Mouse (Mus musculus) cerebellum, adult (tissue): ENCODE measurements around the gene E130208F15Rik.

Experiments used
- ATAC-seq: cut with Nextera tagmentation; 2 replicates; pipeline ENCODE4 v1.9.2; 2017; ENCODE audit warnings: mild to moderate bottlenecking, moderate library complexity, mixed read lengths; ENCODE audit not compliant: insufficient number of reproducible peaks, low FRiP score, low TSS enrichment

The E130208F15Rik gene

DNA sequence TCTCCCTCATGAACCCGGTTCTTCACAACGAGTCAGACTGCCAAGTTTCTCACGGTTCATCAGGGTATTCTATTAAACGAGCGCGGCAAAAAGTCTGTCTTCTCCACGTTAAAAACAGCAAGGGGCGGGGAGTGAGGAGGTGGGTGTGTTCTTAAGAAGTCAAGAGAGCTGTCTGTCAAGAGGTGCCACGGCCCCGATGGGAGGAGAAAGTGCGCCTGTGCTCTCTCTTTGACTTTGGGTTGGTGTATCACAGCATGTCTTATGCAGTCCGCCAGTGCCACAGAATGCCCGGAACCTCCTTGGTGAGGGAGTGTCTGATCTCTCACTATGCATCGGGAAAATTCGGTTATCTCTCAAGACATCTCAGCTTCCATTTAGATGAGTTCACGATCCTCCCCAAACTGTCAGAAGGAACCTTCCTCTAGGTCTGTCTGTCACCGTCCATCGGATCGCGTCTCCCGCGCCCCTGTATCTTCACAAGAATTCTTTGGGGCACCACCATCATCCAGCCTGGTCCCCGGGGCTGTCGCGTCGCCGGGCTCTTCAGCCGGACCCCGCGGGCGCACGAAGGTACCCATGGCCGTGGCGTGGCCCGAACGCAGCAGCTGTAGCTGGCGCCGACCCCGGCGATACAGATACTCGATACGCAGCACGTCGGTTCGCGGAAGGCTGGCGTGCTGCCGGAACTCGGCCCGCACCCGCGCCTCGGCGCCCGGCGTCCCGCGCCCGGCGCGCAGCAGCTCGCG, at the start of gene E130208F15Rik:
Gene E130208F15Rik, plus strand, starts transcription at position 202 of the 746 bp plus-strand sequence.
- peak; percentile 58; the same call in 1 of the 2 replicates for ATAC-seq

DNA sequence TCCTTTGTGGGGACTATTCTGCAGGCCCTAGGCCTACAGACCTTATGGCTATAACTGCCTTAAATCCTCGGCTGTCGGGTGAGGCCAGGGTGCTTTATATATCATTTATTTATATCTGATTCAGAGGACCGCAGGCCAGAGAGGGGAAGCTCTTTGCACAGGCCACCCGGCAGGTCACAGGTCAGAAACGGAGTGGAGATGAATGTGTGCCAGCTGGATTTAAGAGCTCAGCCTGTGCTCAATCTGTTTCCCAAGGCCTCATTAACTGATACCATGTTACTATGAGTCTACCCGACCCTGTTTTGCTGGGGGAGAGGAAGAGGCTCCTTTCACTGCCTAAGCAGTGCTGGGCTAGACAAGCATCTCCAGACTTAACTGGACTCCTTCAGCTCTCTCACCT, 47.2 kb upstream of the E130208F15Rik start:
- no peak for ATAC-seq

DNA sequence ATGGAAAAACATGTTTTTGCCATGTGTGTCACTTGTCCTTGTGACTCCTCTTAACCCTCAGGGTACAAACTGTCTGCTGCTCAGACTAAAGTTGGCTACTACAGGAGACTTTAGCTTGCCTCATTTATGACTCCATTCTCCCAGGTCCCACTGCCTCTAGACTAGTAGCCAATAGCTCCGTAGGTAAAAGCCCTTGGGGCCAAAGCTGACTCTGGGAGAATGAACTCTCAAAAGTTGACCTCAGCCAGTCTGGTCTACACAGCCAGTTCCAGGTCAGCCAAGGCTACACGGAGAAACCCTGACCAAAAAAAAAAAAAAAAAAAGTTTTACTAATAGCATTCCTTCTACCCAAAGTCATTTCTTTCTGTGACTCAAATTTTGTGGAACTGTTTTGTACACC, 42.6 kb upstream of the E130208F15Rik start:
- no peak for ATAC-seq

DNA sequence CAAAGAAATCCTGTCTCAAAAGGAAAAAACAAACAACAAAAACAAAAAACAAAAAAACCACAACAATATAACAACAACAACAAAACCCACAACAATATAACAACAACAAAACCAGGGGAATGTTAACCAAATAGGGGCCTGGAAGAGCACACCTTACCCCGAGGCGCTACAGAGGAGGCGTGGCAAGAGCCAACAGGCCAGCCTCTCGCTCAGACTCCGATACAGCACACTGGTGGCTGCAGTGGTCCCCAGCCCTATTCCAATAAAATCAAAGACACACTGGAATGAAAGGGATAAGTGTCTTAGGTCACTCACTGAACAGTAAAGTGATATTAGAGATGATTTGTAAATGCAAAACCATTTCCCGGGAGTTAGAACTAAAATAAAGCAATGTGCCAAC, 42.0 kb upstream of the E130208F15Rik start:
- no peak for ATAC-seq

DNA sequence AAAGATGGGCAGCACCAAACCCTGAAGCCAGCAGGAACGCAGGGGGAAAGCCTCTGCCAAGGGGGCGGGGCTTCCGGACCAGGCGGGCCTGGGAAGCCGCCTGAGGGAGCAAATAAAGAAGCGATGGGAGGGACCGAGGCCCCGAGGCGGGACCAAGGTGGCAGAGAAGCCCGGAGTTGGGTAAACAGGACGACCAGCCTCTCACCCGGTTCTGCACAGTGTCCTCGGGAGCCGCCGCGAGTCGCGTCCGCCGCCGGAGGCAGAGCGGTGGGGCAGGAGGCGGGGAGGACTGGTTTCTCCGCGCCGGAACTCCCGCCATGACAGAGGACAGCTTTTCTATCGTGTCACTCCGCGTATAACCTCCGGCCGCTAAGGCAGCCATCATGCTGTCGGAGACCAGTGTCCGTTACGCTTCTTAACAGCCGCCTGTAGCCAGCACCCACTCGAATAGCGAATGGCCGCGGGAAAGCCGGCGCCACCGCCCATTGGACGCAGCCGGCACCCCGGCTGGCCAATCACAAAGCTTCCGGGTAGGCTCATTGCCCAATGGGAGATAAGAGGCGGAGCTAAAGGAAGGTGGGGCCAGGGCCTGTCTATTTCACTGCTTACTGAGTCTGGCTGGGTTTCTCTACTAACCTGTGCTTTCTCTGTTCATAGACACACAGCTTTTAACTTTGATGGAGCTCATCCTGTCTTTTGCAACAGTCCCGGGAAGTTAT, 41.4 kb upstream of the E130208F15Rik start, which contains the start of the genes Thap8 and Wdr62:
Gene Thap8, plus strand, starts transcription at position 144 of the 719 bp plus-strand sequence.
Gene Wdr62, minus strand, starts transcription at position 469 of the 719 bp plus-strand sequence.
- ATAC-seq, result peak; percentile 88

DNA sequence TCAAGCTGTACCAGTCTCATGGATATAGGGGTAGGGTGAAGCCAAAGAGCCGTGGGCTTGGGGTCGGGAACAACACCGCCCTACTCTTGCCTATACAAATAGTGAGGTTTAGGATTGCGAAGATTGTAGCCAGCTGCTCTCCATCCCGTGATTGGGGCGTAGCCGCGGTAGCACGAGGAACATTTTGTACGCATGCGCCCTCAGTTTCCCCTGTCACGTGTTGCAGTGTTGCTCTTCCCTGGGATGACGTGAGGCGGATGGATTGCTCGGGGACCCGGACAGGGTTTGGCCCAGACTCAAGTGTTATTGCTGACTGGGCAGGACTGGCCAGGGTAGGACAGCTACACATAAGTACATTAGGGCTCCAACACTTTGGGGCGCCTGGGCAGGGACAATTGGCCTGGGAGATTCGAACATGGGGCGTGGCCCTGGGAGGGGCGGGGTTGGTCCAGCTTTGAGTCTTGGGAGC, 40.8 kb upstream of the E130208F15Rik start:
- ATAC-seq, result peak; percentile 74

DNA sequence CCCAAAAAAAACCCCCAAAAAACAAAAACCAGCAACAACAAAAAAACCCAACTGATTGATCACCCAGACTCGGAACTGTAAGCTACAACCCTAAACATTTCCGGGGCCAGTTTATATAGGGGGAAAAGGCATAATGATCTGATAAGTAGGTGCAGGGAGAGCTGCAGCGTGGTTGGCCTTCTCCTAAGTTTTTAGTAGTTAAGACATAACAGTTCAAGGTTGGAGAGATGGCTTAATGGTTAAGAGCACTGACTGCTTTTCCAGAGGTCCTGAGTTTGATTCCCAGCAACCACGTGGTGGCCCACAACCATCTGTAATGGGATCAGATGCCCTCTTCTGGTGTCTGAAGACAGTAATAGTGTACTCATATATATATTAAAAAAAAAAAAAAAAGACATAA, 40.0 kb upstream of the E130208F15Rik start:
- no peak for ATAC-seq

DNA sequence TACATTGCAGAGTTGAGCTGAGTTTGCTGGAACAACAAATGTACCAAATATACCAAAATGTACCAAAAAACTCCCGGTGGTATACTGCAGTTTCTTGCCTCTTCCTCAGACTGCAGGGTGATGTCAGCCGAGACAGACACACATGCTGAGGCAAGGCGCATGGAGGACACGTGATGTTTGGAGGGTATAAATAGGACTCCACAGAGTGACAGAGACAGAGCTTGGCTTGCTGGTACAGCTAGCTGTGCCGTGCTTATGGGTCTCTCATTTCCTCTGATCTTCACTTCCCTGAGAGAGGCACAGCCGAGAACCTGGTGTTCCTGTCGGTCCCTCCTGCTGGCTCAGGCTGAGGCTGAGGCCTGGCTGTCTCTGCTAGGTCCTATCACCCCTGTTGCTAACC, 38.8 kb upstream of the E130208F15Rik start:
- ATAC-seq, result no peak

DNA sequence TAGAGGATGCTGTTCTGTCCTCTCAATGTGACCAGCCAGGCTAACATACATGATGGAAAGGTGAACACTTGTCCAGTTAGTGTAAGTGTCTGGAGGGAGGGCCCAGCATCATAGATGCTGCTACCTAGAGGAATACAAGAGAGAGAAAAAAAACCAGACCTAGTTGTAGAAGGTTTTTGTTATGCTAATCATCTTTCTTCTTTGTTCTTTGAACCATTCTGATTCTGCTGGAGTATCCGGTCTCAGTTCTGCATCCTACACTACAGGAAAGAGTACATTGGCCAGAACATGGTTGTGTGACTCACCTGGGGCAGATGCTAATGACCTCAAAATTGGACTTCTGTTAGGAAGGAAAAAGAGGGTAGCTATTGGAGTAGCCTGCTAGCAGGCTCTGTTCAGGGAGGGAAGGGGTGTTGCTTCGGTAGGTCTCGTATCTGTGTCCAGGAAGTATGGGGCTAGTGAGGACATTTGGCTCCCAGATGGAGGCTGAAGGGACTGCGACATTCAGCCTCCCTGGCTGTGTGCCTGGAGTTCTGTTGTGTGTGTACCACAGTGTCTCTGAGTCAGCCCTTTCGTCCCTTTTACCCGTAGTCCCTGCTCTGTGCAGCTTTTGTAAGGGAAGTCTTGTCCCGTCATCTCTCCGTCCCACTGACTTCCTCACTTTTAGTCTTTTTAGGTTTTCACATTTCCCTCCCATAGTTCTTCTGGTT, 34.7 kb upstream of the E130208F15Rik start:
- ATAC-seq, result peak; percentile 17; the same call in 1 of the 2 replicates

DNA sequence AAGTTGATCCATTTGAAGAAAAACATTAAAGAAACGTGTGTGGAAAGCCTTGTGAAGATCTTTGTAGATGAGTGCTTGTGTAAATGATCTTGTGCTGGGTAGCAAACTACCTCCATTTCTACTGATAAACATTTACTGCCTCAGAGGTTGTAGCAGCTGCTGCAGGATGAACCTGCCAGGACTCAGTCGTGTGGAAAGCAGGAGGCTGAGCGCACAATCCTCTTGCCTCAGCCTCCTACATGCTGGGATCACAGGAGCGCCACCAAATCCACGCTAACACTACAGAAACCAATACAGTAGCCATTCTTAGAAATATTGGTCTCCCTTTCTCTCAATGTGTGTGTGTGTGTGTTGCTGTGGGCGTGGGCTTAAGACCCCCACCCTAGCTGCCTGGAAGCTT, 33.5 kb upstream of the E130208F15Rik start:
- ATAC-seq, result no peak

DNA sequence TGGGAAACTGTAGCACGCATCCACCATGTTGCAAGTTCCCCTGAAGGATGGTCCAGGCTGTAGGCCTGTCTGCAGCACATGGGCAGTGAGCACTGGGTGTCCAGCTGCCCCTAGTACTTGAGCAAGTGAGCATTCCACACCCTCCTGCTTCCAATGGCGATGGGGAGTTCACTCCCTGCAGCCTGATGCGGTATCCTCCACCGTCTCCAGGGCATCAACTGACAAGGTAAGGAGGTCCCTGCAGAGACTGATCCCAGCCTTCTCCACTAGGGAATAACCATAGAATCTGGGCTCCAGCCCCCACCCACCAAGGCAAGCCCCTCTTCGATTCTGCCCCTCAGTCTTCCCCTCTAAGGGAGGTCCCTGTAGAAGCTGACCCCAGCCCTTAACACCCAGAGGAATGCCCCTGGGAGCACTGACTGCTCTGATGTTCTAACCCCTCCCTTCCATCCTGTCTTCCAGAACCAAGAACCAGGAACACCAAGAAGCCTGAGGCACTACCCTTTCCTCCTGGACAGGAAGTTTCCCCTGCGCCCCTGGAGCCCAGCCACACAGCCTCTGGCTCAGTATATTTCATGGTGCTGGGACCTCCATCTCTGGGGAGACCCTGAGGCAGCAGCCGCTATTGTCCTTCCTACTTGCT, 32.3 kb upstream of the E130208F15Rik start:
- no peak for ATAC-seq

DNA sequence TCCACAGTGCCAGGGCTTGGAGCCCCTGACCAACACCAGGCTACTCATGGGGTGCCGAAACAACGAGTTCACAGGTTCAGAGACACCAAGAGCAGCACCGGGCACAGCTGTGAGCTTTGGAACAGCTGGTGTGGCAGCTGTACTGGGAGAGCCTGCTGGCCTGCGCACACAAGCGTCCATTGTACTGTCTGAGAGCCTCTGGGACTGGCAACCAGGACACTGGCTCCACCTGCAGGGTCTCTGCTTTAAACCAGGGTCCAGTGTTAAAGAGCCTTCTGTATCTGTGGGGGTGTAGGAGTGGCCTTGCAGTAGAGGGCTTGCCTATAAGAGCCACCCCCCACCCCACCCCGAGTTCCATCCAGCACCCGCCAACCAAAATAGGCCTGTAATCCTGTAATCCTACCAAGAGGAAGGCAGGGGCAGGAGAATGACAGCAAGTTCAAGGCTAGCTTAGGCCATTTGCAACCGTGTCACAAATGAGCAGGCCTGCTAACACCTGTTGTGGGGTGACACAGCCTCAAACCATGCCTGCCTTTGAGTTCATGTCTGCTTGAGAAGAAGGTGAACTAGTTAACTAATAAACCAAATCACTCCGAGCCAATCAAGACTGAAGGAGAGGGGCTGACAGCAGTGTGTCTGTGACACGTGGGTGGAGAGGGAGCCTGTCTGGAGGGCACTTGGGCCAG, 31.7 kb upstream of the E130208F15Rik start:
- ATAC-seq, result no peak

DNA sequence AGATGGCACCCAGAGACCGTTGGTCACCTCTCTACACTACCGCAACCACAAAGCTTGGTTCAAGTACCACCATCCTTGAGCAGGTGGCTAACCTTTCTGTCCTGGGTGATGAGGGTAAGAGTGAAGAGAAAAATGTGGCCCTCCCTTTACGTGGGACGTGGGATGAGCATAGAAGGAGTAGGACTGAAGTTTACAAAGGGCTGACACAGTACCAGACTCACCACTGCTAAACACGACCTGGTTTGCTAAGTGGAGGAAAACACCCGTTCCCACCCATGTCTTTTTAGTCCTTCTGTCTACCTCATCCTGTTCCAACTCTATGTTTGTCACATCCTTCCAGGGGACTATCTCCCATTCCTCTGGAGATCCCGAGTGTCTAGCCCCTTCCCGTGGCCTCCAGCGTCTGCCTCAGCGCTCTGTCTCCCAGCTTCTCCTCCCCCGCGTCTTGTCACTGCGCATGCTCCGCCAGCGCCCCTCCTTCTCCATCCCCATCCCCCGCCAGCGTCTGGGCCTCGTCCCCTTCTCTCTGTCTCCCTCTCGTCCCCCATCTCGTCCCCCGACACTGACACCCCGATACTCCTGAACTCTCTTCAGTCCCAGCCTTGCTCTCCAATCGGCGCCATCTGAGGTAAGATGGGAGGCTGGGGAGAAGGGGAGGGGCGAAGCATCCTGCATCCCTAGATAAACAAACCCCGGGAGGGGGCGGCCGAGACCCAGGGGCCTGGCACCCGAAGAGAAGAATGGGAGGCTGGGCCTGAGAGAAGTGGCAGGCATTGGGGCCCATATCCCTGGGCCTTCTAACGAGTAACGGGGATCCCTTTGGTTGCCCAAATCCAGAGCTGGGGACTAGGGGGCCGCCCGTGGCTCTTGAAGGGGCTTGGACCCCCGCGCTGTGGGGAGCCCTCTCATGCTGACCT, 30.1 kb upstream of the E130208F15Rik start, which contains the start of gene Clip3:
Gene Clip3, plus strand, starts transcription at position 514 of the 917 bp plus-strand sequence.
- peak; percentile 53; the same call in 1 of the 2 replicates for ATAC-seq

DNA sequence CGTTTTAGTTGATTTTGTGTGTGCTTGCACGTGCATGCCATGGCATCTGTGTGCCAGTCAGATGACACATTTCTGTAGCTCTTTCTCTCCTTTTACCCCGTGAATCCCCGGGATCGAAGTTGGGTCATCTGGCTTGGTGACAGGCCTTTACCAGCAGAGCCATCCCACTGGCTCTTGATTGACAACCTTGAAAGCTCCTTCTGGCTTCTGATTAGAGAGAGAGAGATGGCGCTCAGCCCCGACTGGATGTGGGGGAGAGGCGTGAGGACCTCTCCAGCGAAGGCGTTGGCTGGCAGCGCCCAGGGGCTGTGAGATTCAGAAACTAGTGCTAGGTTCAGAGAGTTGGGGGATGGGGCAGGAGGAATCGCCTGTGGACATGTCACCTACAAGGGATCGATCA, 27.7 kb upstream of the E130208F15Rik start:
- ATAC-seq, result no peak

DNA sequence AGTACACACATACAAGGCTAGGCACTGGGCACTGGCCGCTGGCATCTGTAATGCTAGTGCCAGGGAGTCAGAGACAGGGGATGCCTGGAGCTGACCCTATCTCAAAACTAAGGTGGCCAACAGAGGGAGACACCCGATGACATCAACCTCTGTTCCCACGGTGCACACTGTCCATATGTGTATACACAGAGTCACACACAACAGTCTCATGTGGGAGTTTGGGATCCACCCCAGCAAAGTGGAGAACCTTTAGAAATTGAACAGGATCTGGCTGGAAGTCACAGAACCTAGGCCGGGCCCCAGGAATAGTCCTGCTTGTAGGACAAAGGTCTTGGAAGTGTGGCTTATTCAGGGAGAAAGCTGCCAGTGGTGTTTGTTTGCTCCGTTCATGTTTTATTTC, 27.2 kb upstream of the E130208F15Rik start:
- no peak for ATAC-seq

DNA sequence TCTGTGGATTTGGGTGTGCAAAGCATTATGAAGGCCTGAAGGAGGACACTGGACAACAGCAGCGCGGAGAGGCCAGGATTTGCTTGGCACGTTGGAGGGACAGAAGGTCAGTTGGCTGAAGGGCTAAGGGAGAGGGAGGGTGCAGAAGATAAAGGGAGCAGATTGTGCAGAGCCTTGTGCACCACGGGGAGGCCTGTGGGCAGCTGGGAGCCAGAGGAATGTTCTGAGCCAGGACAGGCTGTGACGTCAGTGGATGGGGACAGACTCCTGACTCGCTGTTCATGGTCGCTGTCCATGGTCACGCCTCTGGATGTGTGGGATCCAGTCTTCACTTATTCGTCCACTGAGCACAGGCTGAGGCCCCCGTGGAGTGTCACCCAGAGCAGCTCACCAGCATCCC, 26.4 kb upstream of the E130208F15Rik start:
- ATAC-seq, result peak; percentile 72; the same call in 1 of the 2 replicates

DNA sequence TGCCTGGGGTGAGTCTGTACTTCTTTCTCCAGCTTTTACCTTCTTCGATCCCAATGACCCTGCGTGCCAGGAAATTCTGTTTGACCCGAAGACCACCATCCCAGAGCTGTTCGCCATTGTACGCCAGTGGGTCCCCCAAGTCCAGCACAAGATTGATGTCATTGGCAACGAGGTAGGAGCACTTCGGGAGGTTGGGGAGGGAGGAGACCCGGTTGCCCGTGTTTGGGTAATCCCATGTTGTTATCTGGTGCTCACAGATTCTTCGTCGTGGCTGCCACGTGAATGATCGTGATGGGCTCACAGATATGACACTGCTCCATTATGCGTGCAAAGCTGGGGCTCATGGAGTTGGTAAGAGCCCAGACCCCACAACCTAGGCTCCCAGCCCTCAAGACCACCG, 24.7 kb upstream of the E130208F15Rik start:
- ATAC-seq, result no peak

DNA sequence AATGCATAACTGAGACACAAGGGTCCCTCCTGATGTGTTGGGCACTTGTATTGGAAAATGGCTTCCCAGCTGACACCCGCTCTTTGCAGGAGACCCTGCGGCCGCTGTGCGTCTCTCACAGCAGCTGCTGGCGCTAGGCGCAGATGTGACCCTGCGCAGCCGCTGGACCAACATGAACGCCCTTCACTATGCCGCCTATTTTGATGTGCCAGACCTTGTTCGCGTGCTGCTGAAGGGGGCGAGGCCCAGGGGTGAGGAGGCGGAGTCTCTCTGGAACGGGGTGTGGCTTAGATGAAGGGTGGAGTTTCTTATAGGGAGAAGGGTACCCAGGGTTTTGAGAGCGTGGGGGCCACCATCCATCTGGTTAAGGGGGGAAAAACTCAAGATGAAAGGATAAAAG, 24.3 kb upstream of the E130208F15Rik start:
- ATAC-seq, result no peak

DNA sequence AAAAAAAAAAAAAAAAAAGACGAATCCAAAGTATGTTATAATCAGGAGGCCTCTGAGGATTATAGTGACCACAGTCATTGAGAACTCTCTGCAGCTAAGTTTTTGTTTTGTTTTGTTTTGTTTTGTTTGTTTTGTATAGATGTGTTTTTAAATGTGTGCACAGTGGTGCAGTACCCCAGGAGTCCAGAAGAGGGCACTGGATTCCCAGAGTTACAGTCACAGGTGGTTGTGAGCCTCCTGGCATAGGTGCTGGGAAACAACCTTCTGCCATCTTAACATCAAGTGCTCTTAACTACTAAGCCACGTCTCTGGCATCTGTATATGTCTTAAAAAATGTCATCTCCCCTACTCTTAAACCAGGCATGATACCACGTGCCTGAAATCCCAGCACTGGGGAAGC, 20.6 kb upstream of the E130208F15Rik start:
- ATAC-seq, result no peak
